Mouse (Mus musculus) 3T3-L1 (cell line): ENCODE data around the gene Exoc8.

Source experiments
- DNase-seq: peaks from one replicate; pipeline ENCODE4 v3.0.0-alpha.2; 2015; ENCODE audit warnings: low read depth, low spot score

Gene Exoc8

GRCm38 (mm10) chr8:124897386-124898250 lies at the start of gene Exoc8, which contains the start of gene Sprtn:
Gene Exoc8 (minus strand): TSS chr8:124897705.
Gene Sprtn (plus strand): TSS chr8:124897886.
- peak; percentile 91 for DNase-seq

- no peak for DNase-seq
Measured at GRCm38 (mm10) chr8:124944406-124944805, 46.9 kb upstream of the Exoc8 start.

- no peak for DNase-seq
Measured at GRCm38 (mm10) chr8:124943801-124944200, 46.3 kb upstream of the Exoc8 start.

GRCm38 (mm10) chr8:124937293-124937692 lies 39.8 kb upstream of the Exoc8 start:
- DNase-seq = no peak

GRCm38 (mm10) chr8:124936699-124937098 lies 39.2 kb upstream of the Exoc8 start:
- no peak for DNase-seq

GRCm38 (mm10) chr8:124935116-124935515 lies 37.6 kb upstream of the Exoc8 start:
- DNase-seq = no peak

- DNase-seq = no peak
Measured at GRCm38 (mm10) chr8:124932435-124932834, 34.9 kb upstream of the Exoc8 start.

- DNase-seq = no peak
Measured at GRCm38 (mm10) chr8:124930649-124931048, 33.1 kb upstream of the Exoc8 start.

GRCm38 (mm10) chr8:124930086-124930485 lies 32.6 kb upstream of the Exoc8 start:
- DNase-seq = no peak

GRCm38 (mm10) chr8:124929006-124929405 lies 31.5 kb upstream of the Exoc8 start:
- DNase-seq = no peak

- DNase-seq = peak; percentile 99
Measured at GRCm38 (mm10) chr8:124926351-124926771, 28.9 kb upstream of the Exoc8 start.

GRCm38 (mm10) chr8:124925544-124926266 lies 28.2 kb upstream of the Exoc8 start:
- DNase-seq = peak; percentile 52

- no peak for DNase-seq
Measured at GRCm38 (mm10) chr8:124923971-124924652, 26.6 kb upstream of the Exoc8 start.

- DNase-seq = peak; percentile 40
Measured at GRCm38 (mm10) chr8:124922490-124923089, 25.1 kb upstream of the Exoc8 start.

GRCm38 (mm10) chr8:124921369-124922279 lies 24.1 kb upstream of the Exoc8 start:
- no peak for DNase-seq

GRCm38 (mm10) chr8:124917741-124918484 lies 20.4 kb upstream of the Exoc8 start:
- no peak for DNase-seq

- no peak for DNase-seq
Measured at GRCm38 (mm10) chr8:124914061-124914460, 16.6 kb upstream of the Exoc8 start.

- no peak for DNase-seq
Measured at GRCm38 (mm10) chr8:124911938-124912872, 14.7 kb upstream of the Exoc8 start.

GRCm38 (mm10) chr8:124910349-124910748 lies 12.8 kb upstream of the Exoc8 start:
- no peak for DNase-seq
